7 mouse cellular contexts compared by ENCODE assay signal in the genomic region with DNA sequence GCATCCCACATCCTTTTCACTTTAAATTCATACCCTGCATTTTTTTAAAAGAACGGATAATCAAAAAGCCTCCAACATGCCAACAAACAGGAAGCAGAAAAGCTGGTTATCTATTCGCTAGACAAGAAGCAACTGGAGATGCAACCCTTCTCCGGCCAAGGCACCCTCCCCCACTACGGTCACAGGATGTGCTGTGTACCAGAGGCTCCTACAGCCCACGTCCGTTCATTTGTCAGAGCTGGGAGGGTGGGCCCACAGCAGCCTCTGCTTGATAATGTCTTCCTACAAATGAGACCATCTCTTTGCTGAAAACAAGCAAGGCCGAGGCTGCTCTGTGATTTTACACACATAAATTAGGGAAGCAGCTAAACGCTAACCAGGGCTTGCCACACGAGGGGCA.
DNase-seq lines count a peak whose midpoint lies in the region; ATAC-seq and TF ChIP-seq lines count a peak whose summit lies in the region.

No protein-coding gene starts in this region.

- no peak overlapping the region for H3K27ac ChIP-seq in thymus, adult 2 months (ENCODE audit: control insufficient read depth, insufficient read depth, low read length)
- peak overlapping the region; percentile 37; the same call in 1 of the 2 replicates for H3K27ac ChIP-seq in heart, embryonic 13.5 days (replicated peaks)
- no peak overlapping the region for H3K27ac ChIP-seq in midbrain, embryonic 16.5 days (ENCODE audit: low read length)

- no peaks in the 10 kb centered on the region for H3K27me3 ChIP-seq in thymus, adult 2 months (ENCODE audit: control insufficient read depth, insufficient read depth, low read length)
- H3K27me3 ChIP-seq in heart, embryonic 13.5 days (replicated peaks) = no peaks in the 10 kb centered on the region
- no peaks in the 10 kb centered on the region for H3K27me3 ChIP-seq in midbrain, embryonic 16.5 days (ENCODE audit: control insufficient read depth, insufficient read depth, low read depth, low read length)

- WGBS in thymus, adult 2 months = 46% methylated on average over 9 of the region's 9 CpGs
- WGBS in heart, embryonic 13.5 days = 38% methylated on average over 9 of the region's 9 CpGs
- WGBS in midbrain, embryonic 16.5 days = 34% methylated on average over 9 of the region's 9 CpGs

- no peak overlapping the region for H3K4me3 ChIP-seq in thymus, adult 2 months (ENCODE audit: control insufficient read depth, insufficient read depth, low read length)
- H3K4me3 ChIP-seq in heart, embryonic 13.5 days = peak overlapping the region; percentile 6; the same call in 1 of the 2 replicates
- H3K4me3 ChIP-seq in midbrain, embryonic 16.5 days (ENCODE audit: low read depth, low read length) = no peak overlapping the region

- no peaks in the 10 kb centered on the region for H3K4me1 ChIP-seq in thymus, adult 2 months (replicated peaks; ENCODE audit: control insufficient read depth, insufficient read depth, low read length)
- peaks cover 44% of the 10 kb centered on the region for H3K4me1 ChIP-seq in heart, embryonic 13.5 days
- H3K4me1 ChIP-seq in midbrain, embryonic 16.5 days (ENCODE audit: control insufficient read depth, insufficient read depth, low read length) = 0 out of 2 replicates have a peak, but pooled peaks cover 5% of the 10 kb centered on the region

- H3K36me3 ChIP-seq in thymus, adult 2 months (ENCODE audit: control insufficient read depth, insufficient read depth, low read length) = no peaks in the 10 kb centered on the region
- no peaks in the 10 kb centered on the region for H3K36me3 ChIP-seq in heart, embryonic 13.5 days
- H3K36me3 ChIP-seq in midbrain, embryonic 16.5 days (ENCODE audit: control insufficient read depth, insufficient read depth, low read length) = no peaks in the 10 kb centered on the region

- TF ChIP-seq POLR2A in thymus, adult 2 months (IDR thresholded peaks at IDR 0.05; ENCODE audit: control insufficient read depth, extremely low read depth, insufficient read depth, low read length, poor library complexity) = no peak

- no peak for ATAC-seq in heart, embryonic 13.5 days (ENCODE audit: extremely low read depth, insufficient number of reproducible peaks, low FRiP score, low TSS enrichment)
- no peak for ATAC-seq in midbrain, embryonic 16.5 days

- H3K4me2 ChIP-seq in heart, embryonic 13.5 days = peak overlapping the region; percentile 52
- H3K4me2 ChIP-seq in midbrain, embryonic 16.5 days (ENCODE audit: low read length) = peak overlapping the region; percentile 15; the same call in 1 of the 2 replicates

- H3K9ac ChIP-seq in heart, embryonic 13.5 days = no peak overlapping the region
- no peak overlapping the region for H3K9ac ChIP-seq in midbrain, embryonic 16.5 days (ENCODE audit: low read depth, low read length)

- TF ChIP-seq CTCF in thymus, adult 2 months (IDR thresholded peaks at IDR 0.05; ENCODE audit: borderline replicate concordance, control insufficient read depth, extremely low read depth, insufficient read depth, low read length, poor library complexity) = no peak

- intact Hi-C loops in left cerebral cortex, postnatal 25 days (cut with DNase I) = no loop called here

- DNase-seq in thymus, postnatal 4 days = peak; percentile 12
- DNase-seq in thymus, adult 2 months = no peak
- peak; percentile 39 to 64 for DNase-seq in kidney, postnatal 25 days
- DNase-seq in left cerebral cortex, adult 9 months (ENCODE audit: low spot score in 2 of 2) = no peak
- no peak for DNase-seq in left cerebral cortex, postnatal 25 days (ENCODE audit: low spot score in 2 of 2)

- H3K9me3 ChIP-seq in heart, embryonic 13.5 days = no peaks in the 10 kb centered on the region
- no peaks in the 10 kb centered on the region for H3K9me3 ChIP-seq in midbrain, embryonic 16.5 days (replicated peaks; ENCODE audit: control insufficient read depth, low read length, poor library complexity, severe bottlenecking)

Comparison
In these comparisons a context has a peak if more than half of its experiments do, and no peak if none do; other contexts are left out.
1. DNase-seq: peak in thymus, postnatal 4 days (single experiment) and kidney, postnatal 25 days (2 of 2); none in thymus, adult 2 months (single experiment), left cerebral cortex, adult 9 months (0 of 2) and left cerebral cortex, postnatal 25 days (0 of 2).